Mouse (Mus musculus) CH12.LX (cell line): ENCODE data around the gene Nek5. TPM values are rescaled to one million over a fixed set of nuclear protein-coding genes. Genes with fewer than 3 reads are reported as not detected.

Experiments used
- DNase-seq: peaks from one replicate; pipeline ENCODE4 v3.0.0-alpha.2; 2013; ENCODE audit errors: extremely low read depth
- H3K27ac ChIP-seq: 2 replicates; pipeline ENCODE4 v1.5.1; 2012; ENCODE audit warnings: low read depth, mild to moderate bottlenecking, control low read depth, moderate library complexity; ENCODE audit not compliant: insufficient read depth
- H3K27me3 ChIP-seq: replicated peaks from 2 replicates; pipeline ENCODE3; 2012; ENCODE audit warnings: inconsistent platforms
- H3K36me3 ChIP-seq, 2 experiments: replicated peaks in 1 of 2; 2 replicates each; pipeline versions ENCODE3 to v1.6.1; 2012; ENCODE audit warnings: inconsistent platforms in 1 of 2, low read length in 1 of 2, mild to moderate bottlenecking in 1 of 2, mixed read lengths in 1 of 2, moderate library complexity in 1 of 2; ENCODE audit not compliant: control insufficient read depth in 1 of 2, insufficient read depth in 1 of 2
- H3K4me1 ChIP-seq, 2 experiments: 2 replicates each; pipeline ENCODE4 v1.6.1; 2012; ENCODE audit warnings: inconsistent platforms in 1 of 2, moderate library complexity in 1 of 2; ENCODE audit not compliant: insufficient read depth in 2 of 2, control insufficient read depth in 1 of 2
- H3K4me2 ChIP-seq: 2 replicates; pipeline ENCODE4 v1.6.1; 2012; ENCODE audit warnings: low read depth, mild to moderate bottlenecking, control low read depth; ENCODE audit not compliant: poor library complexity, insufficient read depth, severe bottlenecking
- H3K4me3 ChIP-seq, 3 experiments: fragments of 150-350 bp in 1 of 3; sonication (generic) in 1 of 3; replicated peaks in 1 of 3; 2 replicates each; pipeline versions ENCODE3 to v1.5.1; 2011 to 2012; ENCODE audit warnings: low read depth in 2 of 3, low read length in 2 of 3, mild to moderate bottlenecking in 2 of 3, moderate library complexity in 2 of 3, control low read depth in 1 of 3, improper control_type of control experiment in 1 of 3, inconsistent platforms in 1 of 3, mixed read lengths in 1 of 3; ENCODE audit not compliant: poor library complexity in 1 of 3
- H3K79me2 ChIP-seq: replicated peaks from 2 replicates; pipeline ENCODE4 v1.6.1; 2012; ENCODE audit warnings: mild to moderate bottlenecking, moderate library complexity; ENCODE audit not compliant: control insufficient read depth, poor library complexity, insufficient read depth, severe bottlenecking; ENCODE audit errors: extremely low read depth
- H3K9ac ChIP-seq: 2 replicates; pipeline ENCODE4 v1.6.1; 2012; ENCODE audit warnings: low read depth, mild to moderate bottlenecking, control low read depth, moderate library complexity; ENCODE audit not compliant: insufficient read depth
- H3K9me3 ChIP-seq: replicated peaks from 2 replicates; pipeline ENCODE3; 2012; ENCODE audit warnings: low read length, inconsistent platforms, mixed read lengths
- BHLHE40 ChIP-seq: IDR thresholded peaks from 2 replicates; pipeline ENCODE4 v1.6.1; 2011; ENCODE audit warnings: mild to moderate bottlenecking, low read depth, low read length, improper control_type of control experiment
- CHD1 ChIP-seq: IDR thresholded peaks from 2 replicates; pipeline ENCODE4 v1.6.1; 2012; ENCODE audit warnings: low read depth, low read length, improper control_type of control experiment, inconsistent platforms
- CHD2 ChIP-seq: IDR thresholded peaks from 2 replicates; pipeline ENCODE4 v1.6.1; 2011; ENCODE audit warnings: low read length, improper control_type of control experiment
- CTCF ChIP-seq, 2 experiments: IDR thresholded peaks in 1 of 2; conservative IDR thresholded peaks in 1 of 2; 2 replicates each; pipeline ENCODE4 v1.5.1; 2011 to 2012; ENCODE audit warnings: low read depth in 2 of 2, low read length in 2 of 2, improper control_type of control experiment in 1 of 2, inconsistent platforms in 1 of 2, mild to moderate bottlenecking in 1 of 2, moderate library complexity in 1 of 2
- ELF1 ChIP-seq: IDR thresholded peaks from 2 replicates; pipeline ENCODE4 v1.6.1; 2014; ENCODE audit warnings: low read depth, mild to moderate bottlenecking, inconsistent platforms, low read length, improper control_type of control experiment
- JUN ChIP-seq: IDR thresholded peaks from 2 replicates; pipeline ENCODE4 v1.6.1; 2011; ENCODE audit warnings: low read depth, mild to moderate bottlenecking, low read length, improper control_type of control experiment, moderate library complexity; ENCODE audit not compliant: insufficient read depth
- KAT2A ChIP-seq: IDR thresholded peaks from 2 replicates; pipeline ENCODE4 v1.6.1; 2012; ENCODE audit warnings: low read length, improper control_type of control experiment, inconsistent platforms; ENCODE audit not compliant: insufficient replicate concordance
- MAZ ChIP-seq: IDR thresholded peaks from 2 replicates; pipeline ENCODE4 v1.6.1; 2012; ENCODE audit warnings: low read depth, mild to moderate bottlenecking, inconsistent platforms, low read length, improper control_type of control experiment, moderate library complexity
- MEF2A ChIP-seq: IDR thresholded peaks from 2 replicates; pipeline ENCODE4 v1.6.1; 2014; ENCODE audit warnings: low read depth, mild to moderate bottlenecking, inconsistent platforms, low read length, improper control_type of control experiment, borderline replicate concordance
- MYC ChIP-seq: IDR thresholded peaks from 2 replicates; pipeline ENCODE4 v1.6.1; 2011; ENCODE audit warnings: low read depth, mild to moderate bottlenecking, improper control_type of control experiment, low read length
- NRF1 ChIP-seq: IDR thresholded peaks from 2 replicates; pipeline ENCODE4 v1.6.1; 2014; ENCODE audit warnings: low read depth, mild to moderate bottlenecking, inconsistent platforms, low read length, improper control_type of control experiment, moderate library complexity
- PAX5 ChIP-seq: IDR thresholded peaks from 2 replicates; pipeline ENCODE4 v1.6.1; 2012; ENCODE audit warnings: low read length, inconsistent platforms, mixed read lengths
- POLR2AphosphoS2 ChIP-seq: IDR thresholded peaks from 2 replicates; pipeline ENCODE4 v1.6.1; 2011; ENCODE audit warnings: low read depth, low read length, improper control_type of control experiment
- RCOR1 ChIP-seq: conservative IDR thresholded peaks from 2 replicates; pipeline ENCODE4 v1.6.1; 2012; ENCODE audit warnings: low read depth, mild to moderate bottlenecking, inconsistent platforms, low read length, improper control_type of control experiment
- SIN3A ChIP-seq: IDR thresholded peaks from 2 replicates; pipeline ENCODE4 v1.6.1; 2012; ENCODE audit warnings: low read length, improper control_type of control experiment, inconsistent platforms
- TCF12 ChIP-seq: IDR thresholded peaks from 2 replicates; pipeline ENCODE4 v1.6.1; 2014; ENCODE audit warnings: low read depth, mild to moderate bottlenecking, inconsistent platforms, low read length, improper control_type of control experiment
- USF1 ChIP-seq: IDR thresholded peaks from 2 replicates; pipeline ENCODE4 v1.6.1; 2014; ENCODE audit warnings: low read depth, mild to moderate bottlenecking, inconsistent platforms, low read length, improper control_type of control experiment
- USF2 ChIP-seq: conservative IDR thresholded peaks from 2 replicates; pipeline ENCODE4 v1.6.1; 2011; ENCODE audit warnings: low read depth, low read length, improper control_type of control experiment
- ZC3H11A ChIP-seq: IDR thresholded peaks from 2 replicates; pipeline ENCODE4 v1.6.1; 2012; ENCODE audit warnings: low read depth, mild to moderate bottlenecking, inconsistent platforms, low read length, improper control_type of control experiment
- dilution Hi-C: fragments of 300-500 bp; cut with MboI; formaldehyde crosslinking; loops from 2 replicates; pipeline ENCODE4 v1.14.3; 2020; ENCODE audit warnings: low sequenced_read_pairs; ENCODE audit not compliant: extremely low pct_unique_long_range_greater_than_20kb, extremely low pct_ligation_motif_present
- in situ Hi-C: fragments of 300-500 bp; cut with MboI; formaldehyde crosslinking; loops from 3 replicates; pipeline ENCODE4 v1.14.3; 2019; ENCODE audit warnings: low sequenced_read_pairs, low pct_ligation_motif_present, low pct_unique_long_range_greater_than_20kb, mixed read lengths
- polyA plus RNA-seq: library from polyadenylated mRNA; unstranded; fragments of >175 nt; gene quantifications from 2 replicates; pipeline ENCODE4 v1.2.1, GENCODE M21; 2012; ENCODE audit warnings: low read depth; ENCODE audit not compliant: insufficient read length
- total RNA-seq, 2 experiments: library from RNA; depleted of rRNA; stranded (reverse); fragments of 300-350 nt in 1 of 2; fragments of >200 nt in 1 of 2; gene quantifications; 2 replicates each; pipeline ENCODE4 v1.2.3; 2012 to 2014

The Nek5 gene
- total and polyA plus RNA-seq, 3 experiments: not detected

- Histone ChIP-seq H3K9ac (no peak overlapping the region), H3K36me3 (peaks cover 0 to under 1% of the 10 kb centered on the region in 2 experiments), H3K4me1 (peaks cover 3 to 13% of the 10 kb centered on the region in 2 experiments), H3K27ac (no peak overlapping the region), H3K4me2 (no peak overlapping the region), H3K4me3 (no peak overlapping the region), H3K79me2 (peaks cover 8% of the 10 kb centered on the region; the same call in 1 of the 2 replicates), H3K27me3 (peaks cover 60% of the 10 kb centered on the region), H3K9me3 (no peaks in the 10 kb centered on the region)
- TF ChIP-seq CHD2 (no peak), MEF2A (no peak), SIN3A (no peak), RCOR1 (no peak), USF1 (no peak), MYC (no peak), PAX5 (no peak), KAT2A (no peak), POLR2AphosphoS2 (no peak), NRF1 (no peak), JUN (no peak), ELF1 (no peak), TCF12 (no peak), MAZ (no peak), ZC3H11A (no peak)
- in situ Hi-C loops: no loop called here
- dilution Hi-C loops: no loop called here
- DNase-seq: no peak
Measured at GRCm38 (mm10) chr8:22056850-22057249, 68.0 kb downstream of the Nek5 start.

GRCm38 (mm10) chr8:22055492-22055877, 69.4 kb downstream of the Nek5 start:
- H3K27me3 ChIP-seq: peaks cover 73% of the 10 kb centered on the region
- no peaks in the 10 kb centered on the region for H3K36me3 ChIP-seq
- H3K79me2 ChIP-seq: no peaks in the 10 kb centered on the region
- no peak overlapping the region for H3K9ac ChIP-seq
- H3K27ac ChIP-seq: no peak overlapping the region
- no peak for TF ChIP-seq CTCF (conservative IDR thresholded peaks at IDR 0.05 in 1 of 2, IDR thresholded peaks at IDR 0.05 in 1 of 2; ENCODE audit: low read depth in 2 of 2, low read length in 2 of 2)
- no peak for TF ChIP-seq USF2
- peak; percentile 36; the same call in 1 of the 2 replicates for TF ChIP-seq BHLHE40
- TF ChIP-seq CHD1: no peak
- no peak overlapping the region for H3K4me3 ChIP-seq
- no peak overlapping the region for H3K4me2 ChIP-seq
- dilution Hi-C loops: no loop called here
- peaks cover 3 to 8% of the 10 kb centered on the region in 2 experiments for H3K4me1 ChIP-seq
- in situ Hi-C loops: no loop called here
- H3K9me3 ChIP-seq: no peaks in the 10 kb centered on the region
- peak; percentile 21 for DNase-seq
